Mouse (Mus musculus): ENCODE data around the gene Dusp15.

Dusp15 gene

DNA sequence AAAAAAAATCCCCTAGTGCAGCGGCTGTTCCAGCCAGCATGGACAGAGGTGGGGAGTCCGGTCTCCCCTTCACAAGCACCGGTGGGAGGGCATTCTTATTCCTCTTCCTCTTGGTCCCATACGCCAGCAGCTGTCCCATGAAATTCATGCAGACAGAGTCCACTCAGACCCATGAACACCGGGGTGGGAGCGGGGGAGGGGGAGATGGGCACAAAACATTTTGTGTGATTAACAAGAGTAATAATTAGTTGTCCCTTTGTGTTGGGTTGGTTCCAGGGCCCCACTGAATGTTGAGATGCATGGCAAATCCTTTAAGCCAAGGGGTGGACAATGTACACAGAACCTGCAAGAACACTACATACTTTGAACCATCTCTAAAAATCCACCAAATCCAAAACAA lies 10.4 kb downstream of the Dusp15 start:
- ChIA-PET POLR2A (interaction anchor here in 1 of 4 experiments (1.0 kb wide), 1 partner anchor 10 kb away, joined by 3 read pairs; the partner anchor contains the start of gene Dusp15), CTCF (interaction anchor here in 3 of 4 experiments (0.6 to 1.2 kb wide), 3 partner anchors 8 to 61 kb away, joined by 3 to 8 read pairs (median 3); partner anchors contain the start of gene Foxs1 (in 1 of the 3))

DNA sequence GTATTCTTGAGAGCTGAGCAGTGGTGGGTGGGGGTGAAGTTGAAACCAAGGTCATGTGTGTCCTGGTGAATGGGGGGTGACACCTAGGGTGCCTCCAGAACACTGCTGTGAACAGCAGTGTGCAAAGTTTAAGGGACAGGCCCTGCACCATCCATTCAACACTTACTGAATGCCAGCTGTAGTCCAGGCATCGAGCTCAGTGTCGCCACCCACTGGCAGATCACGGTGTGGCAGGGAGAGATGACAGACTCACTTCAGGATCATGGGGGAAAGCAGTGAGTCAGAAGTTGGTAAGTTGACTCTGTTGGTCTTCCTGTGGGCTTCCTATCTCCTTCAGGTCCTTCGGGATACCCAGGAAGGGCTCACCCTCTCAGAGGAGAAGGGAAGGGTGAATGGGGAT lies 11.7 kb downstream of the Dusp15 start:
- CTCF ChIA-PET: interaction anchor here (0.5 to 1.6 kb wide), 39 partner anchors 8 to 386 kb away, joined by 3 to 10 read pairs (median 3); partner anchors contain the start of genes Defb25 (in 1 of the 4) and Dusp15 (in 1 of the 4)
- POLR2A ChIA-PET: interaction anchor here in 3 of 4 experiments (0.6 to 1.3 kb wide), 4 partner anchors 15 to 929 kb away, joined by 3 to 4 read pairs (median 3); partner anchors contain the start of gene Tspyl3 (in 1 of the 3)

DNA sequence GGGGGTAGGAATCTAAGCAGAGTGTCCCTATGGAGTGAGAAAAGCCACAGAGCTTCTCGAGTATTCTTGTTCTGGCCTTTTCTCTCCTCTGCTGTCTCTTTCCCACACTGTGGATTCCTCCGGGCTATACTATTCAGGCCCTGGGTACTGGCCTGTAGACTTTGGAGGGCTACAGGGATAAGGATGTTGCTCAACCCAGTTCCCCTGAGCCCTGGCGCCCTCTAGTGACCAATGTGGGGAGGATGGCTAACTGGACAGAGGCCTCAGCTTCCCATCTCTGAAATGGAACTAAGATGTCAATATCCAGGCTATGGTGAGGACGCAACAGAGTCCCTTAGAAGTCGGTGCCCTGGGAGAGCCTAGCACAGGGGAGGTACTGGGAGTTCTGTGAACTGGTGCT lies 17.9 kb downstream of the Dusp15 start:
- ChIA-PET CTCF (interaction anchor here (0.5 to 2.4 kb wide), 29 partner anchors 8 to 1119 kb away, joined by 3 to 8 read pairs (median 3); partner anchors contain the start of genes Dusp15 (in 1 of the 4), Mylk2 (in 1 of the 4) and Xkr7 (in 1 of the 4)), POLR2A (interaction anchor here in 3 of 4 experiments (0.6 to 2.6 kb wide), 6 partner anchors 9 to 209 kb away, joined by 3 to 9 read pairs (median 4); no protein-coding TSS in a partner anchor)

DNA sequence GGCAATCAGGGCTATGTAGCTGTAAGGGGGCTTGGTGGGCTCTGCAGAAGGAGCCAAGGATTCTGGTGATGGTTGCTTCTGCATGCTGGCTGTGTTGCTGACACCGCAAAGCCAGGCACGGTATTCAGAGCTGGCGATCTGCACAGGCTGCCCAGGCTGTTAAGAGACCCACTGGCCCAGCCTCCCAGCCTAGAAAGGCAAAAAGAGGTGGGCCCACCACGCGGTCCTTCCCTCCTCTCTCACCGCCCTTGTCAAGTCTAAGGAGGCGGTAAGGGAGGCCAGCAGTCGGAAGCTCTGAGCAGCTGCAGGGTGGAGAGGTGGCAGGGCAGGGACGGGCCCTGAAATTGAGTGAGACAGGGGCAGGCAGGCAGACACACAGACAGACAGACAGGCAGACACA lies 18.4 kb downstream of the Dusp15 start, which contains the start of gene Foxs1:
Gene Foxs1 (minus strand): TSS at position 161 of the 400 bp plus-strand sequence.
- ChIA-PET POLR2A (interaction anchor here in 2 of 4 experiments (1.0 to 2.6 kb wide), 8 partner anchors 9 to 210 kb away, joined by 3 to 9 read pairs (median 4); no protein-coding TSS in a partner anchor), CTCF (interaction anchor here (0.6 to 2.4 kb wide), 23 partner anchors 9 to 481 kb away, joined by 3 to 8 read pairs (median 3); partner anchors contain the start of genes Dusp15 (in 1 of the 4), H13 (in 1 of the 4) and Xkr7 (in 1 of the 4))

DNA sequence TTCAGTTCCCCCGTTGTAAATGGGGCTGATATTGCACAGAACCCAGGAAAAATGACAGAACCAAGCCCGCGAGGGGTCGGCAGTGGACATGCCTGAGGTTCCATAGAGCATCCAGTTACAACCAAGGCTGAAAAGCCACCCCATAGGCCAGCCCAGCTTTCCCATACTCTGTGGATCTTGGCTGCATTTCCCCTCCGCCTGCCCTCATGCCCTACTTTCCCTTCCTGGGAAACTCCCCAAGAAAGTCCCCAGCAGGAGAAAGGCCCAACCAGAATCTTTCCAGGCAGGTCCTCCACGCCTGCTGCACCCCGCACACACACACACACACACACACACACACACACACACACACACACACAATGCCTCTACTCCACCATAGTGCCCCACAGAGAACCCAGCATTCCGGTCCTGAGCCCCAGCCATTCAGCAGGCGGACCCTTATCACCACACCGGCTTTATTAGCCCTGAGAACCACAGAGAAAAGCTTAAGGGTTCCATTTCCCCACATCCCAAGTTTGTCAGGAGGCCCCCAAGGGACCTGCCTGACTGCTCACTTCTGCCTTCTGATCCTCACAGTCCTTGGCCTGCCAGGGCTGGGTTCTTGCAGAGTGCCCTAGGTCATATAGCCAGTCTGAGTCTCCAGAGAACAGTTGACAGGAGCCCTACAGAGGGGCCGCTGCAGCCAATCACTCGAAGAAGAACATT lies 19.9 kb downstream of the Dusp15 start:
- POLR2A ChIA-PET: interaction anchor here in 2 of 4 experiments (0.7 to 2.6 kb wide), 7 partner anchors 7 to 303 kb away, joined by 3 to 9 read pairs (median 4); no protein-coding TSS in a partner anchor

DNA sequence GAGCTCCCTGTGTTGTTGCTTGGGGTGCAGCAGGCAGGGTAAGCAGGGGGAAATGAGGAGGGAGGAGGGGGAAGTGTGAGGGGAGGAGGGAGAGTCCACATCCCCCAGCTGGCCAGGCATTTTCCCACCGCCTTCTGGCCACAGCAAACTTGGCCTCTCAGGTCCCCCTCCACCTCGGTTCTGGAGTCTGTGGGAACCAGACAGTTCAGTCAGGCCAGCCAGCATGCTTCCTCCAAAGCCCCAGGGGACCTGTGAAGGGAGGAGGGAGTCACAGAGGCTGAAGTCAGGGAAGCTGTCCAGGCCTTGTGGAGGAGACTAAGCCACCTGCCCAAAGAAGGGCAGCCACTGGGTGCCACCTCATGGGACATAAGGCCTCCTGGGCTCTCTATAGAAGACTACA lies 21.2 kb downstream of the Dusp15 start:
- CTCF ChIA-PET: interaction anchor here in 2 of 4 experiments (0.5 to 1.3 kb wide), 3 partner anchors 10 to 281 kb away, joined by 3 read pairs; no protein-coding TSS in a partner anchor
- POLR2A ChIA-PET: no interaction called here

More for the DNA sequence above, 19.9 kb downstream of the Dusp15 start:
- CTCF ChIA-PET: interaction anchor here in 3 of 4 experiments (0.6 to 2.4 kb wide), 11 partner anchors 8 to 316 kb away, joined by 3 to 8 read pairs (median 4); partner anchors contain the start of gene H13 (in 1 of the 3)

DNA sequence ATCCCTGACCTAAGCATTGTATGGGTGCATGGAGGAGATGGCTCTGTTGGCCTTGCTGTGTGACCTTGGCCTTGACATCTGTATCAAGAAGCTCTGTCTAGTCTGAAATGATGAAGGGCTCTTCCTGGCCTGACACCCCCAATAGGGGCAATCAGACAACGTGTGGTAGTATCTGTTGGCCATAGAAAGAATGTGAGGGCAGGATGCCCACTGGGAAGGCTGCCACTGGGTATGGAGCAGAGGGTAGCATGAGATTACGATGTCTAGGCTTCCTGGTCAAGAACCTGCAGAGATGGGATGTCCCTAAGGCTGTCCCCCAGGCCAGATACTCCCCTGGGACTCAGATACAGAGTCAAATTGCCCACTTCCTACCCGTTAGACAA lies 22.5 kb downstream of the Dusp15 start:
- POLR2A ChIA-PET: no interaction called here
- CTCF ChIA-PET: interaction anchor here in 1 of 4 experiments (1.3 kb wide), 1 partner anchor 11 kb away, joined by 3 read pairs; no protein-coding TSS in a partner anchor

DNA sequence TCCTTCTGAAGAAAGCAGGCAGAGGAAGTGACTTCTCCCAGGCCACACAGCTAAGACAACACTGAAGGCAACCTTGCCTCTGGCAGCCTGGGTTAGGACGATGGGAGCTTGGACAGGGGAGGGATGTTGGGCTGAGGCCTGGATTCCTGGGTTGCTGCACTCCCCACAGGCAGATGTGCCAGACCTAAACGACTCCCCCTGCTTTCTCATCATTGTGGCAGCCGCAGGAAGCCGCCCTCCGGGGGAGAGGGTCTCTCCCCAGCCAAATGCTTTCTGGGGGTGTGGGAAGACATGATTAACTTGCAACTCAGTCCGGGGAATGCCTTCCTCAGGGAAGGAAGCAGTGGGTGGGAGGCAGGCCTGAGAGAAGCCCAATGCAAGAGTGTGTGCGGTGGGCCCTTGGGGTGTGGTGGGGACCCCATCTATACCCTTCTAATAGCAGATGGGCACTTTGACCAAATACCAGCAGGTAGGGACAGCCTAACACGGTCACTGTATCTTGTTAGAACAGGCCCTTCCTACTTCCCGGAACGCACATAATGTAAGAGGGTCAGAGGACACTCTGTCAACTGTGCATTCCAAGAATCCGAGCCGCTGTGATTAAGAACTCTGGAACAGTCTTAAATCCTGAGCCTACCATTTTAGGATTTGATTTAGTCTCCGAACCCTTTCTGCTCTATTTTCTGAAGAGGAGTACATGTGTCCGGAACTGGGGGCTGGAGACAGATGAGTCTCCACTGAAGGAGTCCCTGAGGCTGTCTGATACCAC lies 23.1 kb downstream of the Dusp15 start:
- CTCF ChIA-PET: interaction anchor here in 2 of 4 experiments (0.5 to 0.7 kb wide), 2 partner anchors 14 to 536 kb away, joined by 3 to 4 read pairs; no protein-coding TSS in a partner anchor

DNA sequence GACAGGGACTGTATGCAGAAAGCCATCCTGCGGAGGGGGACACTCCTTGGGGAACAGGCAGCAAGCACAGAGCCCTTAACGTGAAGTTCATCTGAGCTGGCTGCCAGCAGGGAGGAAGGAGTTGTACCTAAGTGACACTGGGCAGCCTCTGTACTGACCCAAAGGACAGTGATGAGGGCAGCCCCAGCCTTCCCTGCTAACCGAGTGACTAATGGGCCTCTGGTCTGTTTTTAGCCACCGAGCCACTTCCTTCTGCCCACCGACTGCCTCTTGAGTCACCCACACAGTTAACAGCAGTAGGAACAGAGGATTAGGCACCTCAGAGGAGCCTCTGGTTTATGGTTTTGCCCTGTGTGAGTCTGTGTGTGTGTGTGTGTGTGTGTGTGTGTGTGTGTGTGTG lies 24.1 kb downstream of the Dusp15 start:
- POLR2A ChIA-PET: no interaction called here
- CTCF ChIA-PET: interaction anchor here in 1 of 4 experiments (0.7 kb wide), 1 partner anchor 535 kb away, joined by 3 read pairs; no protein-coding TSS in a partner anchor

More for the DNA sequence above, 23.1 kb downstream of the Dusp15 start:
- POLR2A ChIA-PET: interaction anchor here in 1 of 4 experiments (0.6 kb wide), 1 partner anchor 587 kb away, joined by 3 read pairs; no protein-coding TSS in a partner anchor

DNA sequence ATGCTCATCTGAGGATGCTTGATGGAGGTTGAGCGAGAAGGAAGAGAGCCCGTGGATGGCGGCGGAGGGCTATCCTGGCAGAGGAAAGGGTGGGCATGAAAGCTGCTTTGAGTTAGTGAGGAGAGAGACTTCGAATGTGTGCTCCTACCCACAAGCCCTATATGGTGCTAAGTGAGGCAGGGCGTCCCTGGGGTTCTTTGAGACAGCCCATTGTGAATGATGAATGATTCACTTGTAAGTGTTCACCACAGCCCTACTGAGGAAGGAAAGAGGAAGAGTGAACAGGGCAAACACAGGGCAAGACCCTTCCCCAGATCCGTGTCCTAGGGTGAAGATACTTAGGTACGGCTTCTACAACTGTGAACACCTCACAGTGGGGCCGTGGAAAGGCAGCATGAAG lies 24.6 kb downstream of the Dusp15 start:
- ChIA-PET POLR2A (no interaction called here), CTCF (no interaction called here)

DNA sequence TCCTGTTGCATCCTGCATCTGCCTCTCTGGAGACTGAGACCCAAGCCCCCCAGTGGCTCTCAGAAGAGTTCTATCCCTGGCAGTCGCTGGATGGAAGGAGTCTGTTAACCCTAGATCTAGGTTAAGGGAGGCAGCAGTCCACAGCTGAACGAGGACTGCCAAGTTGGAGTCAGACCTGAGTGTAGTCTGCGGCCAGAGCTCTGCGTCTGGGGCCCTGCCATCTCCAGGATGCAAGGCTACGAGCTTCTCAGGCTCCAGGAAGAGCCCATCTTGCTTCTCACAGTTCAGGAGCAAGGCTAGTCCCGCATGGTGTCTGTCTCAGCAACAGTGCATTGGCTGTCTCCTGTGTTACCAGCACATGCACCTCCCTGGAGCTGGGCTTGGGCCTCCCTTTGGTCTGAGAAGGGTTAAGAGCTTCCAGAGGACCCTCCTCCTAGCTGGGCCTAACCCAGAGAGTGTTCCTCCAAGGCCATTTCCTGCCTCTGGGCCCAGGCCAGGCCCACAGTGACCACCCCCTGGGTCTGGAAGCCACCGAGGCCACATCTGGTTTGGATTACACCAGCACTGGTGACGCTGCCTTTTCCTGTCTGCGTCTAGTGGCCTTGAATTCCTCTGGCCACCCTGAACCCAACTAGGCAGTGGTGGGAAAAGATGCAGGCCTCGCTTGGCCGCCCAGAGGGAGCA lies 26.2 kb downstream of the Dusp15 start:
- ChIA-PET CTCF (interaction anchor here in 3 of 4 experiments (1.3 to 1.5 kb wide), 3 partner anchors 8 to 19 kb away, joined by 3 to 4 read pairs (median 4); no protein-coding TSS in a partner anchor), POLR2A (interaction anchor here in 1 of 4 experiments (1.2 to 2.9 kb wide), 2 partner anchors 8 to 14 kb away, joined by 3 to 9 read pairs; partner anchors contain the start of gene Foxs1)

DNA sequence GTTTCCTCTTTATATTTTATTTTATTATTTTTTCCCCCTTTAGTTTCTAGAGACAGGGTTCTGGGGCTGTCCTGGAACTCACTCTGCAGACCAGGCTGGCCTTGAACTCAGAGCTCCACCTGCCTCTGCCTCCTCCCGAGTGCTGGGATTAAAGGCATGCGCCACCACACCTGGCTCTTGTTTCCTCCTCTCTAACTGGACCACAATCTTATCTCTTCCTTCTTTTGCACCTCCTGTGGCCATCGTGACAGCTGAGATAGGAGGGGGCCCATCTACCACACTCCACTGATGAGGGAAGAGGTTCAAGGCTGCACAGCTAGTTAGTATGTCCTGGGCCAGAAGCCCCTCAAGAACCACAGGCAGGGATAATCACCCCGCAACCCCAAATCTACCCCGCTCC lies 27.0 kb downstream of the Dusp15 start:
- ChIA-PET POLR2A (interaction anchor here in 1 of 4 experiments (1.2 to 2.9 kb wide), 2 partner anchors 9 to 15 kb away, joined by 3 to 9 read pairs; partner anchors contain the start of gene Foxs1), CTCF (interaction anchor here (0.8 to 1.7 kb wide), 4 partner anchors 8 to 15 kb away, joined by 3 to 4 read pairs (median 4); partner anchors contain the start of gene Foxs1 (in 2 of the 4))

DNA sequence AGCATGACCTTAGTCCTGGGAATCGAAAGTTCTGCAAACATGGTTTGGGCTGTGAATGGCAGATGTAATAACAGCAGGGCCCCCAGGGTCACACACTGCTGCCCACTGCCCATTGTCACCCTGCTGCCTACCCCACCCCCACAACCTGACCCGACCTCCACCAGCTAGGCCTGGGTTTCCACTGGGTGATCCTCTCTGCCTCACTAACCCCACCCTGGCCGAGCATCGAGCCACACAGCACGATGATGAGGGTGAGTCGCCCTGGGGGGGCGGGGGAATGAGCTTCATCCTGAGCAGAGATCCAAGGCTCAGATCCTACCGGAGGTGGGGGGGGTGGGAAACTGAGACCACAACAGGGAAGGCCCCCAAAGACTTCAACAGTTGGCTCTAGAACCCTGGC lies 27.4 kb downstream of the Dusp15 start:
- POLR2A ChIA-PET: interaction anchor here in 2 of 4 experiments (1.2 to 2.9 kb wide), 3 partner anchors 9 to 16 kb away, joined by 3 to 9 read pairs (median 3); partner anchors contain the start of genes Foxs1 (in 1 of the 2) and Mylk2 (in 1 of the 2)
- CTCF ChIA-PET: interaction anchor here in 3 of 4 experiments (0.8 to 2.2 kb wide), 5 partner anchors 9 to 16 kb away, joined by 3 to 10 read pairs (median 4); partner anchors contain the start of gene Foxs1 (in 2 of the 3)

DNA sequence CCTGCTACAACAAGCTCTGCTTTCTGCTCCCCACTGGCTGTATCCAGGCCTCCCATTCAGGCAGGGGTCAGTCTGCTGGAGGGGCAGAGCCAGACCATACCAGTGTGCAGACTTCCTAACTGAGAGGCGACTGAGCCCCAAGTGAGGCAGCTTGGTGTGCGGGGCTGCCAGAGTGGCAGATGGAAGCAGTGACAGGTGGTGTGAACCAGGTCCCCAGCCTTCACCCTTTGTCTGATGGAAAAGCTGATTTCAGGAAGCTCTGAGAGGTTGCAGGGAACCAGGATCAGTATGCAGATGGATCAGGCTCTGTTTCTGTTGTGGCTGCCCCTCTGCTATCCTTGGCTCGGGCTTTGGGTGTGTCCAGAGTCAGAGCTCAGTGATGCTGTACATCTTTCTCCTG lies 27.9 kb downstream of the Dusp15 start:
- CTCF ChIA-PET: interaction anchor here in 2 of 4 experiments (1.0 to 2.2 kb wide), 4 partner anchors 9 to 147 kb away, joined by 3 to 10 read pairs (median 4); partner anchors contain the start of gene Foxs1 (in 1 of the 2)
- POLR2A ChIA-PET: interaction anchor here in 3 of 4 experiments (0.6 to 2.9 kb wide), 6 partner anchors 9 to 231 kb away, joined by 3 to 9 read pairs (median 4); partner anchors contain the start of genes Foxs1 (in 1 of the 3) and Mylk2 (in 1 of the 3)

DNA sequence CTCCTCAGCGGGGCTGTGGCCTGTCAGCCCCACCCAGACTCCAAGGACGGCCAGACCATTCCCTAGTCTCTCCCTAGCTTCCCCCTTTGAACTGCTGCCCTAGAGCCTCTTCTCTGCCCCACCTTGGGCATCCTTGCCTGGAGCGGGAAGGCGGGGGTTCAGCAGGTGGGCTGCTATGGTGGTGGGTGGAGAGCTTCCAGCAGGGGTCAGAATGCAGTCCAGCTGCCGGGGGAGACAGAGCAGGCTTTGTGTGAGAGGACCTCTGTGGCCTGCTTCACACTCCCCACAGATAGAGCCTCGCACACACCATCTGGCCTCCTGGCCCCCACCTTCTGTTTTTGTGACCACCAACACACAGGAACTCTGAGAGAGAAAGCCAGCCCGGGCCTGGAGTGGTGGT lies 29.1 kb downstream of the Dusp15 start:
- CTCF ChIA-PET: interaction anchor here in 2 of 4 experiments (0.6 to 2.2 kb wide), 4 partner anchors 10 to 159 kb away, joined by 3 to 10 read pairs (median 4); no protein-coding TSS in a partner anchor
- POLR2A ChIA-PET: interaction anchor here in 2 of 4 experiments (0.7 to 0.9 kb wide), 2 partner anchors 10 to 1670 kb away, joined by 3 to 6 read pairs; partner anchors contain the start of gene Foxs1 (in 1 of the 2)

DNA sequence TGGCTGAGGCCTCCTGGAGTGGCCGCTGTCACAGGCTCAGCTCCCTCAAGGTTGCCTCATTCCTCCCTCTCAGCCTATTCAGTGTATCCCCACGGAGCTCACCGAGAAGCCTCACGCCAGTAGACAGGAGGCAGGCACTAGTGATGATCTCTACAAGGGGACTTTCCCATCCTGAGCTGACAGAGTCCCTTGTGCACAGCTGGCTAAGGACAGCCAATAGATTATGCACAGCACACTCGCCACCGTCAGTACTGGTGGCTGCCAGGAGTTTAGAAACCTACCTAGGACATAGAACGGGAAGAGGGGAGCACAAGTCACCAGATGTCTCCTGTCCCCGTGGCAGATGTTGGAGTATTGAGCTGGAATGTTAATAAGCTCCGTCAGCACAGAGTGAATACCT lies 33.8 kb downstream of the Dusp15 start:
- CTCF ChIA-PET: interaction anchor here (0.6 to 1.7 kb wide), 8 partner anchors 12 to 255 kb away, joined by 3 to 7 read pairs (median 4); no protein-coding TSS in a partner anchor
- POLR2A ChIA-PET: interaction anchor here in 3 of 4 experiments (1.2 to 1.7 kb wide), 5 partner anchors 16 to 204 kb away, joined by 3 to 5 read pairs (median 3); partner anchors contain the start of gene Dusp15 (in 1 of the 3)
